22 mouse cellular contexts compared by ENCODE assay signal in the genomic region with DNA sequence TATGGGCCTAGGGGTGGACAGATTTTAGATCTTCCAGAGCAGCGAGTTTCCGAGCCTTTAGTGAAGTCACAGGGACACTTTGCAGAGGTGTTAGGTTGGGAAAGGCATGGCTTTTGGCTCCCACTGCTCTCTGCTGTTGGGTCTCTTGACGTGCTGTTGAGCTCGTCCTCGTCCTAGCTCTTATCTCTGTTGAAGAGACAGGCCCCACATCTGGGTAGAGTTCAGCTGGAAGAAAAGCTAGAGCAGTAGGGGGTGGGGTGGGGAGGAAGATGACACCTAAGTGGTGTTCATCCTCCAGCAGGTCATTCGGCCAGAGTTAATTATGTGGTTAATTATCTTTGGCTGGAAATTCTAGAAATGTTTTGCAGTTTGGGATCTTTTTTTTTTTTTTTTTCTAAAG. TPM values are rescaled to one million over a fixed set of nuclear protein-coding genes. Genes with fewer than 3 reads are reported as not detected.
DNase-seq lines count a peak whose midpoint lies in the region; ATAC-seq and TF ChIP-seq lines count a peak whose summit lies in the region.
"Had no signal": no experiment of that assay in that cellular context is flagged by ENCODE, and none has a peak within 500 bp of the region (broad histone marks: within the 10 kb centered on the region; RNA-seq: fewer than 3 reads in every experiment).

No protein-coding gene starts in this region.

- WGBS in heart, embryonic 13.5 days: 26% methylated on average over 6 of the region's 6 CpGs
- 39% methylated on average over 6 of the region's 6 CpGs for WGBS in liver, embryonic 11.5 days

- TF ChIP-seq CTCF in left cerebral cortex, adult 2 months (IDR thresholded peaks at IDR 0.05): no peak

- intact Hi-C loops in heart, postnatal 10 days (cut with DNase I): no loop called here
- intact Hi-C loops in left cerebral cortex, adult 2 months (cut with DNase I): no loop called here

- no peak overlapping the region for H3K9ac ChIP-seq in heart, embryonic 13.5 days
- H3K9ac ChIP-seq in liver, embryonic 11.5 days (ENCODE audit: low read depth, low read length): peak overlapping the region; percentile 50; the same call in 1 of the 2 replicates
- H3K9ac ChIP-seq: forebrain, embryonic 13.5 days; heart, embryonic 15.5 days; hindbrain, embryonic 12.5 days; neural tube, embryonic 15.5 days had no signal

- peaks cover 17% of the 10 kb centered on the region for H3K4me1 ChIP-seq in heart, embryonic 13.5 days
- H3K4me1 ChIP-seq in liver, embryonic 11.5 days (replicated peaks; ENCODE audit: control insufficient read depth, insufficient read depth, low read length): peaks cover 5% of the 10 kb centered on the region

- H3K4me3 ChIP-seq in heart, embryonic 13.5 days: peak overlapping the region; percentile 8; the same call in 1 of the 2 replicates
- H3K4me3 ChIP-seq in liver, embryonic 11.5 days (ENCODE audit: low read depth, low read length): peak overlapping the region; percentile 15; the same call in 1 of the 2 replicates
- no peak overlapping the region for H3K4me3 ChIP-seq in left cerebral cortex, adult 2 months
- H3K4me3 ChIP-seq: forebrain, embryonic 13.5 days; heart, embryonic 15.5 days; hindbrain, embryonic 12.5 days; neural tube, embryonic 15.5 days had no signal

- H3K27me3 ChIP-seq in heart, embryonic 13.5 days (replicated peaks): no peaks in the 10 kb centered on the region
- H3K27me3 ChIP-seq in liver, embryonic 11.5 days (replicated peaks; ENCODE audit: control insufficient read depth, insufficient read depth, low read length): no peaks in the 10 kb centered on the region
- H3K27me3 ChIP-seq: forebrain, embryonic 13.5 days; heart, embryonic 15.5 days; neural tube, embryonic 15.5 days had no signal

- ATAC-seq in heart, embryonic 13.5 days (ENCODE audit: extremely low read depth, insufficient number of reproducible peaks, low FRiP score, low TSS enrichment): no peak
- ATAC-seq in liver, embryonic 11.5 days (replicated peaks; ENCODE audit: low FRiP score): peak; percentile 65
- ATAC-seq in megakaryocyte-erythroid progenitor cell, adult 5-6 weeks (replicated peaks; ENCODE audit: low FRiP score, low TSS enrichment, poor library complexity, severe bottlenecking): peak; percentile 43
- ATAC-seq: forebrain, embryonic 13.5 days; midbrain, embryonic 16.5 days had no signal

- 0 out of 2 replicates have a peak overlapping the region, but pooled peaks have one; percentile 15 for H3K27ac ChIP-seq in heart, embryonic 13.5 days (replicated peaks)
- peak overlapping the region; percentile 76 for H3K27ac ChIP-seq in liver, embryonic 11.5 days (ENCODE audit: low read depth, low read length)
- no peak overlapping the region for H3K27ac ChIP-seq in left cerebral cortex, adult 2 months
- H3K27ac ChIP-seq: forebrain, embryonic 13.5 days; heart, embryonic 15.5 days; hindbrain, embryonic 12.5 days; neural tube, embryonic 15.5 days had no signal

- H3K4me2 ChIP-seq in heart, embryonic 13.5 days: peak overlapping the region; percentile 35
- H3K4me2 ChIP-seq in liver, embryonic 11.5 days: peak overlapping the region; percentile 49
- H3K4me2 ChIP-seq: forebrain, embryonic 13.5 days; heart, embryonic 15.5 days; hindbrain, embryonic 12.5 days; neural tube, embryonic 15.5 days had no signal

- no peaks in the 10 kb centered on the region for H3K36me3 ChIP-seq in heart, embryonic 13.5 days
- no peaks in the 10 kb centered on the region for H3K36me3 ChIP-seq in liver, embryonic 11.5 days (ENCODE audit: control insufficient read depth, insufficient read depth, low read length)
- H3K36me3 ChIP-seq: heart, embryonic 15.5 days; hindbrain, embryonic 12.5 days; neural tube, embryonic 15.5 days had no signal

- no peak for DNase-seq in heart, postnatal 10 days
- DNase-seq in c-Kit-positive CD71-positive TER-119-positive erythroid progenitor cells, embryonic 14.5 days (ENCODE audit: low spot score): peak; percentile 54
- peak; percentile 35 for DNase-seq in liver, embryonic 11.5 days (ENCODE audit: low spot score)
- no peak for DNase-seq in adrenal gland, adult 2 months
- no peak for DNase-seq in left cerebral cortex, adult 2 months (ENCODE audit: extremely low spot score in 1 of 2, low spot score in 2 of 2)
- DNase-seq: adrenal gland, postnatal 25 days; B cell, adult 2 months; cerebellum, adult 11-12 months; cerebellum, postnatal 14 days; gastrocnemius, postnatal 10 days; kidney, adult 8-10 months; kidney, postnatal 25 days; left cerebral cortex, postnatal 4 days; lung, postnatal 36 days; thymus, postnatal 36 days had no signal

- H3K9me3 ChIP-seq in heart, embryonic 13.5 days: no peaks in the 10 kb centered on the region
- H3K9me3 ChIP-seq in liver, embryonic 11.5 days (ENCODE audit: control insufficient read depth, low read length): no peaks in the 10 kb centered on the region
- H3K9me3 ChIP-seq: forebrain, embryonic 13.5 days; heart, embryonic 15.5 days; hindbrain, embryonic 12.5 days; neural tube, embryonic 15.5 days had no signal

RNA-seq across cellular contexts. Expression of a gene that starts 2.5 kb away (rescaled TPM):
- 2.6 and 3.6 TPM in 2 replicates for polyA plus RNA-seq in heart, embryonic 13.5 days (2015; fragmentation: Nextera tagmentation; extraction: Ambion mirVana)
- 10 to 100 TPM; 10.8 to 13.4 TPM for total RNA-seq in heart, postnatal 10 days (2021)
- polyA plus RNA-seq in liver, embryonic 11.5 days (2014; fragmentation: Nextera tagmentation; extraction: Ambion mirVana): 6.5 and 8.1 TPM in 2 replicates
- total RNA-seq in megakaryocyte-erythroid progenitor cell, adult 5-6 weeks (2014; fragmentation: Nextera tagmentation): 27.2 and 41.2 TPM in 2 replicates
- 16.6 and 16.7 TPM in 2 replicates for total RNA-seq in megakaryocyte-erythroid progenitor cell, adult 5-6 weeks (2017)
- total RNA-seq in adrenal gland, adult 2 months (2021): 10 to 100 TPM in 1 of 2 experiments, 1 to 10 TPM in 1; 8.0 to 11.1 TPM
- 2.9 and 3.4 TPM in 2 replicates for polyA plus RNA-seq in adrenal gland, adult 2 months (2012; rRNA removed)
- total RNA-seq in left cerebral cortex, adult 2 months (2021): 10 to 100 TPM; 17.1 to 17.3 TPM

Comparison
In these comparisons a context has a peak if more than half of its experiments do, and no peak if none do; other contexts are left out.
1. DNase-seq: peak in c-Kit-positive CD71-positive TER-119-positive erythroid progenitor cells, embryonic 14.5 days (single experiment) and liver, embryonic 11.5 days (single experiment); none in heart, postnatal 10 days (0 of 2), adrenal gland, adult 2 months (single experiment) and left cerebral cortex, adult 2 months (0 of 2).